Mouse (Mus musculus) layer of hippocampus, adult 9-10 months (tissue): ENCODE results near the gene 4930415O20Rik.

Source experiments
- DNase-seq: peaks from one replicate; pipeline ENCODE4 v3.0.0; 2022; ENCODE audit warnings: low spot score

Gene 4930415O20Rik

DNA sequence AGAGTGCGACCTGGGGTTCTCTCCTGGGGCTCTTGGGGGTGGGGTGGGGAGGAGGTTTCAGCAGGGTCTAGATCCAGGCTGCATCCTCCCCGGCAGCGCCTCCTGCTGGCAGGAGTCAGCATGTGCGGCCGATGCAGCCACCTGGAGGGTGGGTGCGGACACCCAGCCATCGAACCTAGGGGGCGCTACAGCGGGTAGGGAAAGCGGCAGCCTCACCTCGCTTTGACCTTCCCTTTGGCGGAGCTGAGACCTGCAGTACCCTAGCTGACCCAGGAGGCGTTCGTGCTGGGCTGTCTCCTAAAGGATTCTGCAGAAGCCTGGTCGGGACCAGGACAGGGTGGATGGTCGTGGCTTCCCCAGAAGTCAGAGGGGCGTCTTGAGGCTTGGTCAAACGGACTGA, 60.7 kb downstream of the 4930415O20Rik start:
- no peak for DNase-seq

DNA sequence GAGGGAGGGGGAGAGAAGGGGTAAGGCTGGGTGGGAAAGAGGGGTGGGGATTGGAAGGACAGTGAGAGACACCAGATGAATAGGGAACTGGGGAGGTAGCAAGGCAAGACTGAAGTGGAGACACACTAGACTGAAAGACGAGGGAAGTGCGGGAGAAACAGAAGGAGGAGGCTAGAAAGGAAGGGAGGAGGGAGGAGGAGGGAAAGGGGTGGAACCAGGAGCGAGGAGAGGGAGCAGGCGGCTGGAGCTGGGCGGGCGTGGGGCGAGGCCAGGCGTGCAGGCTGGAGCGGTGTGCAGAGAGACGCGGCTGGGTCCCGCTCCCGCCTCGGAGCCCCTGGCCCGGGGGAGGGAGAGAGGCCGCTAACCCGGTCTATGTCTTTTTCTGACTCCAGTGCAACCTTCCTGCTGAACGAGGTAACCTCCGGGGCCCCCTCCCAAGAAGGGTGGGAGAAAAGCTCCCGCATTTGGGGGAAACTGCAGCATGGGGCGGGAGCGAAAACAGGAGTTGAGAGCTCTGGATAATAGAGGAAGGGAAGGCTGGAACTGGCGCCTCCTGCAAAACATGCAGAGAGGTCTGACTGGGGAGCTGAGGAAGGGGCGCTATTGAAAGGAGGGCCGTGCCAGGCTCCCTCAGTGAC, 61.4 kb downstream of the 4930415O20Rik start:
- DNase-seq = no peak

DNA sequence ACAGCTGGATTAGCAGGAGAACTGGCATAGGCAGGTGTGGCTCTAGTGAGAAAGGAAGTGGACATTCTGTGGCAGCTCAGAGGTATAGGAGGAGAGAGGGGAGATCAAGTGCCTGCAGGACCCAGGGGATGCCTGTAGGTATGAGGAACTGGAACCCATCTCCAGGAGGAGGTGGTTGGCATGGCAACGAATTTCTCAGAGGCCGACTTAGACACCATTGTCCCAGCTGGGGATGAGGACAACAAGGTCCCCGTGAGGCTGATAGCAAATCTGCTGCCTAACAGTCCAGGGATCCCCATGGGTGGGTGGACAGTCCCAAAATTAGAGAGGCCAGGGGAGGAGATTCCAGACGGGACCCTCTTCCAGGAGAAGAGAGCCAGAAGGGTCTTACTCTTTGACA, 62.1 kb downstream of the 4930415O20Rik start:
- DNase-seq = no peak

DNA sequence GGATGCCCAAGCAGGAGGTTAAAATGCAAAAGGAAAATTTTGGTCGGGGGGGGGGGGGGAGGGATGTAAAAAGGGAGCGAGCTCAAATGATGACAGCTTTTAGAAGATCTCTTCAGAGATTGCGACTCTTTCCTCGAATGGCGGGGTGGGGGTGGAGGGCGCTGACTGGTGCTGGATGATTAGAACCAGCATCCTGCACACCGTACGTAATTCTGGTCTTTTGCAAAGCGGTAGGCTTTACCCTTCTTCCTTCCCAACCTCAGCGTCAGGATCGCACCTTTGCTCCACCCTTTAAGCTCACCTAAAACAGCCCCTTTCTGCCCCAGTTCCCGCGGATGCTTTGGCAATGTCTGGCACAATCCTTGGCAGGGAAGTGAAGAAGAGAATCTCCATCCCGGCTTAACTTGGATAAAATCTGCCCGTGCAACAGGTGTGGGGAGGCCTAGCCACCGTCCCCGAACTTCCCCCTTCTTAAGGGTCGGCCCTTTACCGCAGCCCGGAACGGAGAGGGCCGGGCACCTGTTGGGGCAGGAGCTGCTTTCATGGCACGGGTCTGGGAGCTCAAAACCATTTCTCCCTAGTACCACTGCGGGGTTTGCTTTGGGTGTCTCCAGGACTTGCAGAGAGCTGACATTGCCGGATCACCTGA, 63.1 kb downstream of the 4930415O20Rik start:
- DNase-seq = no peak

DNA sequence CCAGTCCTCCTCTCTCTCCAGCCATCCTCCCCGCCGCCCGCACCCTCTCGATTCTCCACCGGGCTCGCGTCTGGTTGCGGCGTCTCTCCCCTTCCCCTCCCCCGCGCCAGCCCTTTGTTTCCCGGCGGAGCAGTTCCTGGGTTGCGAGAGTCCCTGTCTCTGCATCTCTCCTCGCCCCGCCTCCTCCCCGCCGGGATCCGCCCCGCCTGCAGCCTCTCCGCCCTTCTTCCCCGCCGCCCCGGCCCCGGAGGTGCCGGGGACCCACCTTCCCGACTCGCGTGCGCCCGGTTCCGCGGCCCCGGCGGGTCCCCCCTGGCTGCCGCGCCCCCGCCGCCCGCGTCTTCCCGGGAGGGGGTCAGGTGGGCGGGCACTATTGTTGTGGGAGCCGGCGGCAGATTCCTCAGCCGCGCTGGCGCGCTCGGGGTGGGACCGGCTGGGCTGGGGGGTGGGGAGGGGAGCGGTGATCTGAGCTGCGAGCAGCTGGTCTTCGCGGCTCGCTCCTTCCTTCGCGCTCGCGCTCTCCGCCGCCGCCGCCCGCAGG, 63.8 kb downstream of the 4930415O20Rik start:
- no peak for DNase-seq

DNA sequence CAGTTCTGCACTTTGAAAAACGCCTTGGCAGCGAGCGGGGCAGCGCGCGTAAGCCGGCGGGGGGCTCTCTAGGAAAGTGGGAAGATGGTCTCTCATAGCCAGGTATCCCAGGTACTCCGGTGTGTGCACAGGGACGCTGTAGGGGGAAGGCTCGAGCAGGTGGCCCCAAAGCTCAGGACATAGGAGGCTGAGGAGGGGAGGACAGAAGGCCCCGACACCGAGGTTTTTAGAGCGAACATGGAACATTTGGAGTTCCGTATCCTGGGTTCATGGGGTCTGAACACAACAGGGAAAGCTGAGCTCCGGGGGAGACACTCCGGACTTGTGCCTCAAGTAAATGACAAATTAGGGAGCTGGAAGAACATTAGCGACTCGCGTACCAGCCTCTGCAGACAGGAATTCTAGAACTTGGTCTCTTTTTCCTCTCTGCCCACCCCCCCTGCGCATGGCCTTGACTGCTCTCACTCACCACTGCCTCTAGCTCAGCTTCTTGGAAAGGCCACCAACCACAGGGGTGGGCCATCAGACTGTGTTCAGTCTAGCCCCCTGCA, 64.6 kb downstream of the 4930415O20Rik start:
- DNase-seq = no peak

DNA sequence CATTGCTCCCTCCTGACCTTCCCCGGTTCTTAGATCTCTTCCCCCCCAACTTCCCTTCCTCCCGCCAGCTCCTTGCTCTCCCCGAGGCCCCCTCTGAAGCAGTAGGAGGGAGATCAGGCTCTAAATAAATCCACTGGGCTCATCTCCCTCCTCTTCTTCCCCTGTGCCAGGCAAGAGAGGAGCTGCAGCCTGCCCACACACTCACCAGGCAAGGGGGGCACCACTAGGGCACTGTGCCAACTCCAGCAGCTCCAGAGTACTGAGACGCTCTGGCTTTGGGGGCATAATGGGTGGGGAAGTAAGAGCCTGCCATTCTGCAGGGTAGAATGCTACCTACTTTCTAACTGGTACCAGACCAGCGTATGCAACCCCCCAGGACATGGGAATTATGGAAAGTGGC, 65.7 kb downstream of the 4930415O20Rik start:
- DNase-seq = no peak

DNA sequence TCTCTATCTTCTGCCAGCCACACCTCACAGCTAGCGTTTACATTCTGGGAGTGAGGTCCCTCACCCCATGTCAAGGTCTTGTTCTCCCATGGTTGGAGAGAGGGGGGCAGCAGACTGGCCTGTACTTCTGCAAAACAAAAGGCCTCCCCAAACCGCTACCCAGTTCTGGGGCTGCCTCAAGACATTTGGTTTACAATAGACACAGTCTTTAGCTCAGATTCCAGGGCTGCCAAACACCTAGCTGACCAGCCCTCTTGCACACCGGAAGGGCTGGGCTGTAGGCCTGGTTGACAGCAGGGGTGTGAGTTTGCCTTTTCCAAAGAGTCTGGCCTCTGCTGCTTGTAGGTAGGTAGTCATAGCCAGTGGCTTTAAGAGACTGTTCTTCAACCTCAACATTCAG, 66.4 kb downstream of the 4930415O20Rik start:
- DNase-seq = no peak
